Mouse (Mus musculus) liver, embryonic 11.5 days (tissue): ENCODE measurements around the gene BC034090. TPM values are rescaled to one million over a fixed set of nuclear protein-coding genes. Genes with fewer than 3 reads are reported as not detected.
"Not testable (repeated sequence)": the region's sequence is repeated elsewhere in the genome, so short reads cannot be mapped to it uniquely, and the experiment has no call there.

Experiments used
- ATAC-seq: fragments of 200-750 bp; cut with Nextera tagmentation; replicated peaks from 2 replicates; pipeline ENCODE4 v1.8.0; 2017; ENCODE audit warnings: moderate number of reproducible peaks, mild to moderate bottlenecking, moderate TSS enrichment, moderate library complexity; ENCODE audit not compliant: low FRiP score
- DNase-seq: peaks from one replicate; pipeline ENCODE4 v3.0.0-alpha.2; 2017; ENCODE audit warnings: low spot score
- H3K27ac ChIP-seq: fragments of 300-500 bp; sonication (generic); 2 replicates; pipeline ENCODE4 v1.5.1; 2014; ENCODE audit warnings: mild to moderate bottlenecking, low read depth, low read length, control low read depth
- H3K27me3 ChIP-seq: fragments of 300-500 bp; sonication (generic); replicated peaks from 2 replicates; pipeline ENCODE4 v1.6.1; 2014; ENCODE audit warnings: low read length, mixed read lengths; ENCODE audit not compliant: control insufficient read depth, insufficient read depth
- H3K36me3 ChIP-seq: fragments of 300-500 bp; sonication (generic); 2 replicates; pipeline ENCODE4 v1.6.1; 2014; ENCODE audit warnings: mild to moderate bottlenecking, low read length, moderate library complexity, mixed read lengths; ENCODE audit not compliant: control insufficient read depth, insufficient read depth
- H3K4me1 ChIP-seq: fragments of 300-500 bp; sonication (generic); replicated peaks from 2 replicates; pipeline ENCODE4 v1.6.1; 2014; ENCODE audit warnings: low read length, mixed read lengths; ENCODE audit not compliant: control insufficient read depth, insufficient read depth
- H3K4me2 ChIP-seq: fragments of 300-500 bp; sonication (generic); 2 replicates; pipeline ENCODE4 v1.6.1; 2014; ENCODE audit warnings: mild to moderate bottlenecking, control low read depth, moderate library complexity
- H3K4me3 ChIP-seq: fragments of 300-500 bp; sonication (generic); 2 replicates; pipeline ENCODE4 v1.5.1; 2014; ENCODE audit warnings: low read depth, low read length, control low read depth
- H3K9ac ChIP-seq: fragments of 300-500 bp; sonication (generic); 2 replicates; pipeline ENCODE4 v1.6.1; 2014; ENCODE audit warnings: low read depth, low read length, control low read depth
- H3K9me3 ChIP-seq: fragments of 300-500 bp; sonication (generic); 2 replicates; pipeline ENCODE4 v1.6.1; 2016; ENCODE audit warnings: low read length, inconsistent platforms, mixed read lengths; ENCODE audit not compliant: control insufficient read depth
- WGBS: fragments of 180-500 bp; shearing (Covaris S2); extraction: QIAGEN DNeasy Blood & Tissue Kit; methylation state at CpG from one replicate; pipeline ENCODE4 v1.1.7; 2014; 5-methylcytosine and 5-hydroxymethylcytosine counted together
- polyA plus RNA-seq: library from polyadenylated mRNA; unstranded; fragments of >200 nt; fragmentation: Nextera tagmentation; extraction: Ambion mirVana; gene quantifications from 2 replicates; pipeline ENCODE4 v1.2.1, GENCODE M21; 2014

The BC034090 gene
- polyA plus RNA-seq, 1 experiment from 2014 or later: 1.8 TPM

GRCm38 (mm10) chr1:155178192-155178924 lies 65.9 kb downstream of the BC034090 start:
- Histone ChIP-seq H3K27ac (no peak overlapping the region), H3K36me3 (0 out of 2 replicates have a peak, but pooled peaks cover 2% of the 10 kb centered on the region), H3K9ac (no peak overlapping the region), H3K9me3 (no peaks in the 10 kb centered on the region), H3K4me1 (no peaks in the 10 kb centered on the region), H3K4me2 (no peak overlapping the region), H3K4me3 (no peak overlapping the region), H3K27me3 (no peaks in the 10 kb centered on the region)
- 69% methylated on average over 2 of the region's 2 CpGs for WGBS
- ATAC-seq (no peak), DNase-seq (no peak)

- Histone ChIP-seq H3K4me2 (no peak overlapping the region), H3K4me3 (no peak overlapping the region), H3K9me3 (no peaks in the 10 kb centered on the region), H3K36me3 (0 out of 2 replicates have a peak, but pooled peaks cover 2% of the 10 kb centered on the region), H3K27me3 (no peaks in the 10 kb centered on the region), H3K9ac (no peak overlapping the region), H3K4me1 (no peaks in the 10 kb centered on the region), H3K27ac (no peak overlapping the region)
- WGBS: 78% methylated on average over 1 of the region's 1 CpGs
- DNase-seq (no peak), ATAC-seq (no peak)
Measured at GRCm38 (mm10) chr1:155174424-155174823, 69.8 kb downstream of the BC034090 start.

GRCm38 (mm10) chr1:155173644-155174016 lies 70.6 kb downstream of the BC034090 start:
- H3K9me3 ChIP-seq, H3K36me3 ChIP-seq, H3K27me3 ChIP-seq, ATAC-seq, H3K4me3 ChIP-seq, H3K4me2 ChIP-seq, DNase-seq, H3K9ac ChIP-seq, H3K27ac ChIP-seq, H3K4me1 ChIP-seq: not testable (repeated sequence)
- 74% methylated on average over 1 of the region's 1 CpGs for WGBS

- H3K4me1 ChIP-seq: no peaks in the 10 kb centered on the region
- ATAC-seq (no peak), DNase-seq (no peak)
- no peak overlapping the region for H3K9ac ChIP-seq
- no peak overlapping the region for H3K27ac ChIP-seq
- H3K4me2 ChIP-seq: no peak overlapping the region
- no peaks in the 10 kb centered on the region for H3K27me3 ChIP-seq
- 0 out of 2 replicates have a peak, but pooled peaks cover under 1% of the 10 kb centered on the region for H3K36me3 ChIP-seq
- no peaks in the 10 kb centered on the region for H3K9me3 ChIP-seq
- H3K4me3 ChIP-seq: no peak overlapping the region
- 91% methylated on average over 3 of the region's 3 CpGs for WGBS
Measured at GRCm38 (mm10) chr1:155172895-155173643, 71.2 kb downstream of the BC034090 start.

- Histone ChIP-seq H3K9ac (no peak overlapping the region), H3K36me3 (no peaks in the 10 kb centered on the region), H3K27ac (no peak overlapping the region), H3K4me3 (no peak overlapping the region), H3K4me1 (no peaks in the 10 kb centered on the region), H3K9me3 (no peaks in the 10 kb centered on the region), H3K27me3 (no peaks in the 10 kb centered on the region), H3K4me2 (no peak overlapping the region)
- DNase-seq (no peak), ATAC-seq (no peak)
Measured at GRCm38 (mm10) chr1:155169935-155170334, 74.3 kb downstream of the BC034090 start.

GRCm38 (mm10) chr1:155167453-155167852 lies 76.8 kb downstream of the BC034090 start:
- no peak overlapping the region for H3K4me2 ChIP-seq
- H3K9ac ChIP-seq: no peak overlapping the region
- no peaks in the 10 kb centered on the region for H3K27me3 ChIP-seq
- H3K4me1 ChIP-seq: peaks cover 6% of the 10 kb centered on the region
- DNase-seq: no peak
- no peaks in the 10 kb centered on the region for H3K36me3 ChIP-seq
- WGBS: 78% methylated on average over 3 of the region's 3 CpGs
- H3K27ac ChIP-seq: no peak overlapping the region
- H3K4me3 ChIP-seq: no peak overlapping the region
- no peak for ATAC-seq
- no peaks in the 10 kb centered on the region for H3K9me3 ChIP-seq

Other genes starting within 250 kb of the BC034090 start
- 6.7 and 7.3 TPM in 2 replicates for gene Ier5, start 144.8 kb downstream of the BC034090 start, polyA plus RNA-seq
- 0.81 and 1.2 TPM in 2 replicates for gene Mr1, start 97.6 kb downstream of the BC034090 start, polyA plus RNA-seq
- gene Stx6, start 85.7 kb downstream of the BC034090 start, polyA plus RNA-seq: 36.0 and 36.9 TPM in 2 replicates
- 5.3 and 8.0 TPM in 2 replicates for gene Xpr1, start 173.0 kb upstream of the BC034090 start, polyA plus RNA-seq